Mouse (Mus musculus): ENCODE results near the gene Gm20696.

DNA sequence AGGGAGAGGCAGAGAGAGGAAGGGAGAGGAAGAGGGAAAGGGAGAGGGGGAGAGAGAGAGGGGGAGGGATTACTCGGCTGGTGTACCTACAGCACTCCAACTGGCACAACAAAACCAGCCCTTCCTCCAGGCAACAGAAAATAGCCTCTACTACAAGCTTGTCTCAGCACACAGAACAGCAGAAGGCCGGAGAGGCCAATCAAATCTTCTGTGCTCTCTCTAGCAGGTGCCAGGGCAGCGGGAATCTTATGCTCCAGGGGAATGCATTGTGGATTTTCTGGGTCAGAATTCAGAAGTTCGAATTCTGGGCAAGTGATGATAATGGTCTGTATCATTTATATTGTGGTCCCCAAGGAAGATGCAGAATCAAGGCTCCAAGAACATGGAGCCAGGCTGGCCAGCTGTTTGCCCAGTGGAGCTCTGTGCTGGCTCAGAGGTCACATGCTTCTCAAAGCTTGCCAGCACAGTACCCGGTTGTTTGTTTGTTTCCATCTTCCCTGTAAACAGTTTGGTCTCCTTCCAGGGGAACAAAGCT, 132.3 kb downstream of the Gm20696 start:
- TF ChIP-seq POLR2A (IDR thresholded peaks at IDR 0.05; ENCODE audit: borderline replicate concordance, insufficient read depth, low read length), result no peak
- no peak for TF ChIP-seq CTCF (IDR thresholded peaks at IDR 0.05; ENCODE audit: borderline replicate concordance, insufficient read depth, low read depth, low read length)

All from cerebellum, adult 2 months (tissue).